Mouse (Mus musculus) embryonic fibroblast, embryonic 13.5 days (primary cell): ENCODE measurements at regions not wholly inside any gene's neighbourhood (a gene's known extent, or its start where the extent isn't known, plus 50 kb on each side); places are given as distances from the start of the nearest gene placed in this dataset.

ENCODE experiments used
- CTCF ChIP-seq: IDR thresholded peaks from 2 replicates; pipeline ENCODE4 v1.5.1; 2011; ENCODE audit warnings: mild to moderate bottlenecking, control low read depth, low read length, moderate library complexity, borderline replicate concordance; ENCODE audit not compliant: insufficient read depth
- POLR2A ChIP-seq: IDR thresholded peaks from 2 replicates; pipeline ENCODE4 v1.6.1; 2011; ENCODE audit warnings: low read depth, mild to moderate bottlenecking, control low read depth, low read length, moderate library complexity

- TF ChIP-seq CTCF (no peak), POLR2A (no peak)
Observed at GRCm38 (mm10) chr2:9791970-9792369, 89.1 kb upstream of the 4930412O13Rik start.
